Mouse (Mus musculus) G1E (cell line): ENCODE results near the gene Papolb. TPM values are rescaled to one million over a fixed set of nuclear protein-coding genes. Genes with fewer than 3 reads are reported as not detected.

Source experiments
- ATAC-seq: 2 replicates; pipeline ENCODE4 v1.8.0; 2016; ENCODE audit warnings: mild to moderate bottlenecking; ENCODE audit not compliant: insufficient number of reproducible peaks, poor library complexity, low FRiP score, severe bottlenecking; ENCODE audit errors: extremely low read depth
- DNase-seq: peaks from one replicate; pipeline ENCODE4 v3.0.0; 2012; ENCODE audit warnings: low spot score
- H3K27me3 ChIP-seq: 2 replicates; pipeline ENCODE4 v1.6.1; 2012; ENCODE audit warnings: mild to moderate bottlenecking, low read length, inconsistent platforms; ENCODE audit not compliant: insufficient read depth
- H3K36me3 ChIP-seq: replicated peaks from 2 replicates; pipeline ENCODE3; 2012; ENCODE audit warnings: mild to moderate bottlenecking, inconsistent platforms
- H3K4me1 ChIP-seq: 2 replicates; pipeline ENCODE4 v1.6.1; 2012; ENCODE audit warnings: low read depth, low read length, inconsistent platforms, mixed read lengths; ENCODE audit not compliant: insufficient read depth
- H3K4me3 ChIP-seq: 2 replicates; pipeline ENCODE4 v1.5.1; 2012; ENCODE audit warnings: low read depth, mild to moderate bottlenecking, inconsistent platforms, low read length, moderate library complexity, mixed read lengths
- H3K9me3 ChIP-seq: replicated peaks from 2 replicates; pipeline ENCODE4 v1.6.1; 2012; ENCODE audit warnings: inconsistent platforms
- CTCF ChIP-seq: IDR thresholded peaks from 2 replicates; pipeline ENCODE4 v1.5.1; 2012; ENCODE audit warnings: low read depth, low read length, inconsistent platforms, mixed read lengths
- GATA1 ChIP-seq: IDR thresholded peaks from 2 replicates; pipeline ENCODE4 v1.6.1; 2012; ENCODE audit warnings: borderline replicate concordance, low read length, inconsistent platforms, mixed read lengths
- GATA2 ChIP-seq: IDR thresholded peaks from 2 replicates; pipeline ENCODE4 v1.6.1; 2012; ENCODE audit warnings: low read depth, low read length, inconsistent platforms, borderline replicate concordance
- POLR2AphosphoS5 ChIP-seq: IDR thresholded peaks from 2 replicates; pipeline ENCODE4 v1.6.1; 2012; ENCODE audit warnings: low read depth, low read length, inconsistent platforms; ENCODE audit not compliant: insufficient replicate concordance
- TAL1 ChIP-seq: conservative IDR thresholded peaks from 2 replicates; pipeline ENCODE4 v1.6.1; 2012; ENCODE audit warnings: low read depth, low read length, inconsistent platforms, mixed read lengths
- polyA plus RNA-seq: library from polyadenylated mRNA; stranded (reverse); fragments of >175 nt; gene quantifications from 2 replicates; pipeline ENCODE4 v1.2.3, GENCODE M21; 2012
- total RNA-seq, 2 experiments: library from RNA; stranded (forward) in 1 of 2; stranded (reverse) in 1 of 2; fragments of 200-1000 nt in 1 of 2; fragments of >200 nt in 1 of 2; fragmentation: Nextera tagmentation in 1 of 2; gene quantifications; 2 replicates each; pipeline ENCODE4 v1.2.3; 2014 to 2017

Papolb gene
- total and polyA plus RNA-seq, 3 experiments, result 0.11 TPM; not detected in 2

DNA sequence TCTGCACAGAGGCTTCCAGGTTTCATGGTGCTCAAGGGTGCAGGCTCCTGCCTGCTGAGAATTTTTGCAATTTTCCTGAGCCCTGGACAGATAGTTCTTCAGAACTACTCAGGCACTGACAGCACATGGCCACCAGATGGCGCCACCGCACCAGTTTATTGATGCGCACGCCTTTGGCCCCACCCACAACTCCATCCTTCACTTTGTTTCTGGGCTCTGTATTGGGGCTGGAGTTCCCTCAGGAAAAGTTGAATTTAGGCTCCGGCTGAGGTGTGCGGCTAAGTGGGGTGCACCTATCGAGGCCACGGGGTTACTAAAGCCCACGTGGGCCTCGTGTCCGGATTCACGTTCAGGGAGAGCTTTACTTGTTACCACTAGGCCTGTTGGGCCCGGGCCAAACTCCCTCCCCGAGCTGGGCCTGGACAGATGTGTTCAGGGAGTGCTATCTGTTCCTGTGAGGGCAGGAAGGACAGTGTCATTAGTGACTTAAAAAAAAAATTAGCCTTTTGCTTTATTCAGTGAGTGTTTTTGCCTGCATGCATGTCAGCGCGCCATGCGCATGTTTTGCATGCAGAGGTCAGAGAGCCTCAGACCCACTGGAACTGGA, 50.9 kb downstream of the Papolb start:
- Histone ChIP-seq H3K27me3 (no peaks in the 10 kb centered on the region; the same call in 1 of the 2 replicates), H3K36me3 (peaks cover 48% of the 10 kb centered on the region), H3K9me3 (no peaks in the 10 kb centered on the region), H3K4me3 (no peak overlapping the region), H3K4me1 (peaks cover 11% of the 10 kb centered on the region)
- DNase-seq, result peak; percentile 22
- peak; percentile 48; the same call in 1 of the 2 replicates for ATAC-seq
- TF ChIP-seq POLR2AphosphoS5 (no peak), CTCF (peak; percentile 87)

DNA sequence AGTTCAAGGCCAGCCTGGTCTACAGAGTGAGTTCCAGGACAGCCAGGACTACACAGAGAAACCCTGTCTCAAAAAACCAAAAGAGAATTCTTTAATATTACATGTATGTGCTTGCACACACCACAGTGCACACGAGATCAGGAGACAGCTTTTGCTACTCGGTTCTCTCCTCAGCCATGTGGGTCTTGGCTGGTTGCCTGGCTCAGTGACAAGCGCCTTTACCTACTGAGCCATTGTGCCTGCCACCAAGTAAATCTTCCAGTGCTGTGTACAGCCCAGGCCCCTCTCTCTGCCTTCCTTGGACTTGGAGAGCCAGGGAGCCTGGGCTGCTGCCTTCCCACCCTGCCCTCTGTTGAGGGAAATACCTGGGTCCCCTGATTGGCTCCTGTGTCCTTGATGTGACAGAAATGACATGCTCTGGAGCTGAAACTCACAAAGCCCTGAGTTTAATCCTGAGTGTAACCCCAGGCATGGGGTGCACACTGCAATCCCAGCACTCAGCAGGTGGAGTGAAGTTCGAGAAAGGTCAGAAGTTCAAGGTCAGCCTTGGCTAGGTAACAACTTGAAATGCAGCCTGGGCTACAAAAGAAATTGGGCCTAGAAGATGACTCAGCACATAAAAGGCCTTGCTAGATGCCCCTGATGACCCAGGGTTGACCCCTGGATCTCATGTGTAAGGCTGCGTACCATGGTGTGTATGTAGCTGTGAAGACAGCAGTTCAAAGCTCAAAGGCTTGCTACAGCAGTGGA, 51.8 kb downstream of the Papolb start:
- DNase-seq, result no peak
- Histone ChIP-seq H3K9me3 (no peaks in the 10 kb centered on the region), H3K4me3 (no peak overlapping the region), H3K4me1 (peaks cover 11% of the 10 kb centered on the region), H3K36me3 (peaks cover 57% of the 10 kb centered on the region), H3K27me3 (no peaks in the 10 kb centered on the region; the same call in 1 of the 2 replicates)
- no peak for ATAC-seq
- TF ChIP-seq TAL1 (no peak), POLR2AphosphoS5 (no peak), CTCF (no peak), GATA1 (no peak), GATA2 (no peak)

DNA sequence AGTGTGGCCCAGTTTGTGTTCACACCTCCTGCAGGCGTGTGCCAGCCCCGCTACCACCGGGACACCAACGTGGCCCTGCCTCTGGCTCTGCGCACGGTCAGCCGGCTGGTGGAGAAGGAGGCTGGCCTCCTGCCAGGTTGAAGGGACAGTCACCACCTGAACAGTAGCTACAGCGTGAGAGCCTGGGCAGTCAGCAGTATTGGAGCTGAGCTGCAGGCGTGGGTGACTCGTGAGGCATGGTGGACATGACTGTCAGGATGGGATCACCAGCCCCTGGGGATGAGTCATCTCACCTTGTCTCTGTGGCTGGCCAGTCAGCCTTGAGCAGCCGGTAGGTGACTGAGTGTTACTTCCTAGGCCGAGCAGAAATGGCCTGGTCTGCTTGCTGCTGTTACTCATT, 52.5 kb downstream of the Papolb start:
- H3K4me3 ChIP-seq, result no peak overlapping the region
- H3K9me3 ChIP-seq, result no peaks in the 10 kb centered on the region
- H3K27me3 ChIP-seq, result no peaks in the 10 kb centered on the region; the same call in 1 of the 2 replicates
- peaks cover 11% of the 10 kb centered on the region for H3K4me1 ChIP-seq
- TF ChIP-seq TAL1, result no peak
- no peak for TF ChIP-seq POLR2AphosphoS5
- no peak for TF ChIP-seq GATA1
- no peak for TF ChIP-seq CTCF
- TF ChIP-seq GATA2, result no peak
- H3K36me3 ChIP-seq, result peaks cover 64% of the 10 kb centered on the region
- DNase-seq (no peak), ATAC-seq (no peak)

Other genes starting within 250 kb of the Papolb start
- gene Foxk1, start 128.6 kb downstream of the Papolb start, total RNA-seq (2014; fragmentation: Nextera tagmentation), result 26.9 and 29.5 TPM in 2 replicates
- 4.9 and 5.5 TPM in 2 replicates for gene Foxk1, start 128.6 kb downstream of the Papolb start, total RNA-seq (2017)
- 39.3 and 42.7 TPM in 2 replicates for gene Foxk1, start 128.6 kb downstream of the Papolb start, polyA plus RNA-seq
- gene Ap5z1, start 66.1 kb downstream of the Papolb start, total RNA-seq (2014; fragmentation: Nextera tagmentation), result 14.1 and 14.6 TPM in 2 replicates
- 11.5 and 14.0 TPM in 2 replicates for gene Ap5z1, start 66.1 kb downstream of the Papolb start, total RNA-seq (2017)
- 32.0 and 37.7 TPM in 2 replicates for gene Ap5z1, start 66.1 kb downstream of the Papolb start, polyA plus RNA-seq
- gene Radil, start 21.0 kb upstream of the Papolb start, total RNA-seq (2014; fragmentation: Nextera tagmentation), result not detected in 2 replicates
- 0.38 TPM in 1 of 2 replicates, not detected in the other for gene Radil, start 21.0 kb upstream of the Papolb start, total RNA-seq (2017)
- not detected in 2 replicates for gene Radil, start 21.0 kb upstream of the Papolb start, polyA plus RNA-seq
- not detected in 2 replicates for gene Mmd2, start 78.7 kb upstream of the Papolb start, total RNA-seq (2014; fragmentation: Nextera tagmentation)
- 0.12 and 0.16 TPM in 2 replicates for gene Mmd2, start 78.7 kb upstream of the Papolb start, total RNA-seq (2017)
- 0.02 TPM in 1 of 2 replicates, not detected in the other for gene Mmd2, start 78.7 kb upstream of the Papolb start, polyA plus RNA-seq
- gene Wipi2, start 97.6 kb upstream of the Papolb start, total RNA-seq (2014; fragmentation: Nextera tagmentation), result 42.7 and 44.0 TPM in 2 replicates
- gene Wipi2, start 97.6 kb upstream of the Papolb start, total RNA-seq (2017), result 42.8 and 43.3 TPM in 2 replicates
- gene Wipi2, start 97.6 kb upstream of the Papolb start, polyA plus RNA-seq, result 9.1 and 10.9 TPM in 2 replicates
- not detected in 2 replicates for gene Slc29a4, start 162.4 kb upstream of the Papolb start, total RNA-seq (2014; fragmentation: Nextera tagmentation)
- gene Slc29a4, start 162.4 kb upstream of the Papolb start, total RNA-seq (2017), result 0.05 TPM in 1 of 2 replicates, not detected in the other
- not detected in 2 replicates for gene Slc29a4, start 162.4 kb upstream of the Papolb start, polyA plus RNA-seq